Mouse (Mus musculus): ENCODE measurements around the gene Ap2a2. TPM values are rescaled to one million over a fixed set of nuclear protein-coding genes. Genes with fewer than 3 reads are reported as not detected.
"Not testable (repeated sequence)": the region's sequence is repeated elsewhere in the genome, so short reads cannot be mapped to it uniquely, and the experiment has no call there.

Gene Ap2a2
- total RNA-seq, 2 experiments from 2014 or later = 216 to 228 TPM

DNA sequence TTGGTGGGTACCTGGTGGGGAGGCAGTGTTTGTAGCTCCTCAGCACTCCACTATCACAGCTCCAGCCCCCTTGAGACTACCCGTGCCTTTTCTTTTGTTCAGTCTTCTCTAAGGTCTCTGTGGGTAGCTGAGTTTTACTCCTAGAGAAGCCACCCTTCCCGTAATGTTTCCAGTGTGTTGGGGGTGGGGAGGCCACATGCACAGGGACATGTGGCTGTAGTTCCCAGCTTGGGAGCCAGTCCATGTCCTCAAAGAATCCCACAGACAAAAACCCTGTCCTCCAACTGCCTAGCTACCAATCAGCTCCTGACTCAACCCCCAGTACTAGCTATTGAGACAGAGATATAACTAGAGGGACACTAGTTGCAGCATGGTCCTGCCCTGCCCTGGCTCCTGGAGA lies 85.1 kb downstream of the Ap2a2 start:
- intact Hi-C loops (cut with DNase I) = no loop called here
- no peak for DNase-seq

DNA sequence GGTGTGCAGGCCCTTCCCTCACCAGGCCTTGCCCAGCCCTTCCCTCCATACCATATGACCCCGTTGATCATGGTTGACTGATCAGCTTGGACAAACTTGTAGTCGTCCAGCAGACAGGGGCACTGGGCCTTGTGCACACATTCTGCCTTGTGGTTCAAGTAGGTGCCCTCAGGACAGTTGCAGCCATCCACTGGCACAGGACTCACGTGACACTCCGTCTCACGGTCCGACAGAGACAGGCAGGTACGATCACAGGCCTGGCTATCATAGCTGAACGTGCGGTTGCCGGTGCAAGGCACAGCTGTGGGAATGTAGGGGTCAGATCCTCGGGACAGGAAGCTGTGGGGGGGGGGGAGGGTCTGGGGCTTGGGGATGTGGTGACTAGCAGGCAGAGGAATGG lies 85.8 kb downstream of the Ap2a2 start:
- intact Hi-C loops (cut with DNase I) = no loop called here
- DNase-seq = no peak

DNA sequence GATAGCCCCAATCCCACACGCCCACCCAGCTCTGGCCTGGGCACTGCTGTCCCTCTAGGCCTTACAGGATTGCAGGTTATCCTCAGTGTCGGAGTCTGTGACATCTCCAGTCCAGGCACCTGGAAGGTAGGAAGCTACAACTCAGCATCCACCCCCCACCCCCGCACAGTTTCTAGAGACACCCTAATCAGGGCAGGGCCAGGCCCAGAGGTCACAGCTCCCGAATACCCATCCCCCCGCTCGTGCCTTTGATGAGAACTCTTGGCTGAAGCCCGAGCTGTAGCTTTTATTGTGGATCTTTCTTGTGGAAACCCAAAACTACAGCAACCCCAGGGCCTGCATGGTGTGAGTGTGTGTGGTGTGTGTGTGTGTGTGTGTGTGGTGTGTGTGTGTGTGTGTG lies 90.2 kb downstream of the Ap2a2 start:
- intact Hi-C loops (cut with DNase I) = no loop called here
- DNase-seq = no peak

DNA sequence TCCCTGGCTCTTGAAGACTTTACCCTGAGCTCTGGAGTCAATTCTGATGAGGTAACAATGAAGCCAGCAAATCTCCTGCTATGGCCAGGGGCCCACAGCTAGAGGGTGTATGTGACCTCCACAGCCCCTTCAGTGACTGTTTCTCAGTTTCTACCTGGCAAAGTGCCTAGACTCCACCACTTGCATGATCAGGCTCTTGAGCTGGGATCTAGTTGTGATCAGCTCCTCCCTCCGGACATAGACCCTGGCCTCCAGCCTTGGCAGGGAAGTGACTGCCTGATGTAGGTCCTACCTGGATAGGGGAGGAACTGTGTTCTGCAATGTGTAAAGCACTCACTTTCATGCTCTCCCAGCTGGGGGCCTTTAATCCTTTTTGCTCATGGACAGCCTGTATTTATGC lies 98.4 kb downstream of the Ap2a2 start:
- no peak for DNase-seq
- intact Hi-C loops (cut with DNase I) = no loop called here

DNA sequence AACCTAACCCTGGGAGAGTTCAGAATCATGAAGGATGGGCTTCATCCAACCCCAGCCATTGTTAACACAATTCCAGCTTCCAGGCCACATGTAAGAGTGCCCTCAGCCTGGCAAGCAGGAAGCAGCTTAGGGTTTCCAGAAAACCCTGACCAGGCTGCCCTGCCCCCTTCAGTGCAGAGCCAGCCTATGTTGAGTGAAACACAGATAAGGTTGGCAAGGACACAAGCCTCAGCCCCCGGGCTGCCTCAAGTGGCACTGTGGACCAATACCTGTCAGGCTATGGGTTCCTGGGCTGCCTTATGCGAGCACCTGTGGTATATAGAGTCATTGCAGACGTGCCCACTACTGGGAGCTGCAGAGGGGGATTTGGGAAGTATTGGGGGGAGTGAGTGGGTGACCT lies 99.5 kb downstream of the Ap2a2 start:
- no peak for DNase-seq
- intact Hi-C loops (cut with DNase I) = no loop called here

DNA sequence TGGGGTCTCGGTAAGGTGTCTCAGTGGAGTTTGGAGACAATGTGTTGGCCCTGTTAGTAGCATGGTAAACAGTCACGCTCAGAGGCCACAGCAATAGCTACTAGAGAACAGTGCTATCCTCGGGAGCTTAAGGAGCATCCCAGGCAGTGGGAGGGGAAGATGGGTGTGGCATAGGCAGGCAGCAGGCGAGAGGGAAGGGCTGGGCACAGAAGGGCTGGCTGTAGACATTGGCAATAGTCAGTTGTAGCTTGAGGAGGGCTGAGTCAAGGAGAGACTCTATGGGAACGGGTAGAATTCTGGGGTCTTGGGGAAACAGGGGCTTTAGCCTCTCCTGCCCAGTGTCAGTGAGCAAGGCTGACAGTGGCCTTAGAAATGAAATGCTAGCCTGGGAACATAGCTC lies 100.2 kb downstream of the Ap2a2 start:
- DNase-seq = no peak
- intact Hi-C loops (cut with DNase I) = no loop called here

DNA sequence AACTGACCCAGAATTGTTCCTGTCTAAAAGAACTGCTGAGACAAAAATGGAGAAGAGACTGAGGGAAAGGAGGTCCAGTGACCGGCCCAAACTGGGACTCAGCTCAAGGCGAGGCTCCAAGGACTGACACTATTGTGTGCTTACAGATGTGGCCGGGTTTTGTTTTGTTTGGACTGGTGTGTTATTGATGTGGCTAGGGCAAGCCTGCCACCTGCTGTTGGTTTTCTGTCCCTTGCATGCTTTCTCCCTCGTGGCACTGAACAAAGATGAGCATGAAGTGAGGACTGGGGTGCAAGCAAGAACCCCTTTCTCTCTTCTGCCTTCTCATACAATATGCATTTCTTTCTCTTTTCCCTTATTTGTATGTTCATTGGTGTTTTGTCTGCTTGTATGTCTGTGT lies 104.2 kb downstream of the Ap2a2 start:
- DNase-seq = peak; percentile 19

DNA sequence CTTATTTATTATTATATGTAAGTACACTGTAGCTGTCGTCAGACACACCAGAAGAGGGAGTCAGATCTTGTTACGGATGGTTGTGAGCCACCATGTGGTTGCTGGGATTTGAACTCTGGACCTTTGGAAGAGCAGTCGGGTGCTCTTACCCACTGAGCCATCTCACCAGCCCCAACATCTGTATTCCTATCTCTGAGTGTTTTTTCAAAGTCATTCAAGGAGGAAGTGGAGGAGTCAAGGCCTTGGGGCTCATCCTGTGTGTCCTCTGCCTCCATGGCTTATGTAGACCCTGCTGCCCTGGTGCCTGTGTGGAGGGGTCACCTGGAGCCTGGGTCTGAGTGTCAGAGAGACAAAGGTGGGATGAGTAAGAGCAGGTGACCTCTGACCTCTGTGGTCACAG lies 107.1 kb downstream of the Ap2a2 start:
- intact Hi-C loops (cut with DNase I); DNase-seq: not testable (repeated sequence)

More for the DNA sequence above, 104.2 kb downstream of the Ap2a2 start:
- intact Hi-C loops (cut with DNase I) = no loop called here

DNA sequence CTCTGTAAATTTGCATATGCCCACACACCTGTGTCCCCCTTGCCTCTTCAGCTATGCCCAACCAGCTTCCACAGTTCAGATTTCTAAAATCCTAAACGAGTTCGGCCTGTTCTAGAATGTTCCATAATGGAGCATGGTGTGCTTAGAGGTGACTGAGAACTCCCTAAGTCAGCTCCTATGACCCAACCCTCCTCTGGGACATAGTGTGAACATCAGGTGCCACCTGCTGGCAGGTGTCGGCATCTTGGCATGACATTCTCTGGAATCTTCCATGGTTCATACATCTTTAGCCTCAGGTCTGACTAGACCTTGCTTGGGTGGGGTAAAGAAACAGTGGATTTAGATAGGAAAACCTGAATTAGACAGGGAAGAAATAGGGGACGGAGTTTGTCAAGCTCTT lies 109.0 kb downstream of the Ap2a2 start:
- DNase-seq = no peak

DNA sequence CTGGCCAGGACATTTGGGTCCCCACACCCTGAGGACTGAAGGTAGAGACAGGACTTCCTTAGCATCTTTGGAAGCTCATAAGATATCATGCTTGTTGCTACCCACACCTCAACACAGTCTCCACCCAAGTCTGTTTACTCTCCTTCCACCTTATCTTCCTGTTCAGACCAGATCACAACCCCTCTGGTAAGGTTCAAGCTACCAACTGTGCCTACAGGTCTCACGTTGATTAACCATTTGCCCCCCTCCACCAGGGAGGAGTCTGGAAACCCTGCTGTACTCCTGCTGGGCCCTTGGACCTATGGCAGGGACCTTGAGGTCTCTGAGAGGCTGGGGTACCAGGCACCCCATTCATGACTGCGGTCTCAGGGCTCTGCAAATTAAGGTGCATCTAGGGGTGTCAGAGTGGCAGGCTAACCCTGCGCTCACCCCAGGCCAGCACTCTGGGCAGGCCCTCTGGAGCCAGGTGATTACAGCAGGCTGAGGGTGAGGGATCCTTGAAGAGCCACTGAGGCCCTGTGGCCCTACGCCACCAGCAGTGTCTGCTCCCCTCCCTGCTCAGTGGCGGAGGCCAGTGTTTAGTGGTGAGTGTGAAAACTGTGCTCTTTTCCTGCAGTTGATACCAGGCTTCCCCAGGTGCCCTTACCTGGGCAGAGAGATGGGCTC lies 109.8 kb downstream of the Ap2a2 start:
- DNase-seq = no peak
- intact Hi-C loops (cut with DNase I) = no loop called here

More for the DNA sequence above, 109.0 kb downstream of the Ap2a2 start:
- intact Hi-C loops (cut with DNase I) = no loop called here

DNA sequence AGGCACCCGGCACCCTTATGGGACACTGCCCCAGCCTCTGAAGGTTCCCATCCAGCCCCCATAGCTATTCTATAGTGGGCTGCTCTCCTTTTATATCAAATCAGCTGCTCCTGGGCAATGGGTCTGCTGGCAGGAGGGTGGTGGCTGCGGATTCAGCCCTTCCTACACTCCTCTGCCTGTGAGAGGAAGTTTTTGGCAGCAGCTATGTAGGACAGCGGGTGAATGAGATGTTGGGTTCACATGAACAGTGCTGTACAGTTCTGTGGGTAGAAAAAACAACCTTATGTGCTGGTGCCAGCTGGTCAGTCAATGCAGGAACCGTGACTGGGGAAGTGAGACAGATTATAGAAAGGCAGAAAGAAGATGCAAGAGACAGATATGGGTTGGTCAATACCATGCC lies 116.9 kb downstream of the Ap2a2 start:
- intact Hi-C loops (cut with DNase I) = no loop called here
- DNase-seq = no peak

Small RNA genes within 50 kb of the gene (microRNA-seq; reads per million reads assigned to microRNA genes)
- 3.3 reads per million, percentile 4 among the genes with 10 or more reads in this experiment for gene Mir7063

Other genes starting within 250 kb of the Ap2a2 start
- gene Deaf1, start 234.5 kb upstream of the Ap2a2 start, total RNA-seq (2021) = 100 to 1,000 TPM; 246 to 267 TPM
- 10 to 100 TPM; 21.1 to 21.9 TPM for gene Tmem80, start 234.4 kb upstream of the Ap2a2 start, total RNA-seq (2021)
- under 1 TPM; 0.86 to 0.97 TPM for gene Eps8l2, start 223.3 kb upstream of the Ap2a2 start, total RNA-seq (2021)
- 100 to 1,000 TPM; 146 to 152 TPM for gene Taldo1, start 170.0 kb upstream of the Ap2a2 start, total RNA-seq (2021)
- 10 to 100 TPM; 43.1 to 44.6 TPM for gene Gatd1, start 148.0 kb upstream of the Ap2a2 start, total RNA-seq (2021)
- gene Cend1, start 132.7 kb upstream of the Ap2a2 start, total RNA-seq (2021) = 100 to 1,000 TPM; 111 to 122 TPM
- 100 to 1,000 TPM; 196 to 217 TPM for gene Slc25a22, start 124.3 kb upstream of the Ap2a2 start, total RNA-seq (2021)
- gene Pidd1, start 118.1 kb upstream of the Ap2a2 start, total RNA-seq (2021) = 1 to 10 TPM; 5.5 to 6.6 TPM
- gene Rplp2, start 114.8 kb upstream of the Ap2a2 start, total RNA-seq (2021) = 100 to 1,000 TPM; 894 to 998 TPM
- gene Pnpla2, start 107.0 kb upstream of the Ap2a2 start, total RNA-seq (2021) = 10 to 100 TPM; 13.9 to 16.0 TPM
- 1 to 10 TPM; 4.4 to 4.9 TPM for gene Cracr2b, start 101.1 kb upstream of the Ap2a2 start, total RNA-seq (2021)
- gene Cd151, start 94.8 kb upstream of the Ap2a2 start, total RNA-seq (2021) = 10 to 100 TPM; 46.7 to 50.6 TPM
- 10 to 100 TPM; 38.5 to 40.1 TPM for gene Polr2l, start 87.0 kb upstream of the Ap2a2 start, total RNA-seq (2021)
- gene Tspan4, start 86.9 kb upstream of the Ap2a2 start, total RNA-seq (2021) = 10 to 100 TPM; 33.5 to 35.9 TPM
- gene Chid1, start 22.3 kb upstream of the Ap2a2 start, total RNA-seq (2021) = 10 to 100 TPM; 48.7 to 55.4 TPM
- gene Muc6, start 93.1 kb downstream of the Ap2a2 start, total RNA-seq (2021) = not detected
- 1 to 10 TPM in 1 of 2 experiments, under 1 TPM in 1; 0.68 to 1.4 TPM for gene Muc2, start 128.2 kb downstream of the Ap2a2 start, total RNA-seq (2021)
- not detected for gene Muc5ac, start 226.8 kb downstream of the Ap2a2 start, total RNA-seq (2021)